Mouse (Mus musculus) megakaryocyte progenitor cell, adult 5-6 weeks (primary cell): ENCODE measurements at regions not wholly inside any gene's neighbourhood (a gene's known extent, or its start where the extent isn't known, plus 50 kb on each side); places are given as distances from the start of the nearest gene placed in this dataset.
"Not testable (repeated sequence)": the region's sequence is repeated elsewhere in the genome, so short reads cannot be mapped to it uniquely, and the experiment has no call there.

Experiments used
- ATAC-seq: replicated peaks from 2 replicates; pipeline ENCODE4 v1.8.0; 2016; ENCODE audit warnings: mild to moderate bottlenecking, moderate TSS enrichment, inconsistent platforms; ENCODE audit not compliant: poor library complexity

DNA sequence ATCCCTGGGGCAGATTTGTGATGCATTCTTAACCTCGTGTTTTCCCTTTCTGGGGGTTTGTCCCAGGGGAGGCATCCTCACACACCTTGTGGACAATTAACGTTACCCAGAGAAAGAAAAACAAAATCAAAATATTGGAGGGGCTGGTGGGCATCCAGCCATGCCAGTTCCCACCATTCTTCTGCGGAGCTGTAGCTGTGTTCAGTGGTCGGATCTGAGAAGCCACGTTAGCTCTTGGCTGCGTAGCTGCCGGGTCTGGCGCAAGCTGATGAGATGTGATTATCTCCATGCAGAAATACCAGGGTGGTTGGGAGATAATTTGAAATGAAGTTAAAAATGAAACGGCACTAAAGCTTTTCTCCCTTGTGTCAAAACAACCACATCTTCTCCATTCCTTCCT, 525.4 kb upstream of the Sall1 start:
- no peak for ATAC-seq

DNA sequence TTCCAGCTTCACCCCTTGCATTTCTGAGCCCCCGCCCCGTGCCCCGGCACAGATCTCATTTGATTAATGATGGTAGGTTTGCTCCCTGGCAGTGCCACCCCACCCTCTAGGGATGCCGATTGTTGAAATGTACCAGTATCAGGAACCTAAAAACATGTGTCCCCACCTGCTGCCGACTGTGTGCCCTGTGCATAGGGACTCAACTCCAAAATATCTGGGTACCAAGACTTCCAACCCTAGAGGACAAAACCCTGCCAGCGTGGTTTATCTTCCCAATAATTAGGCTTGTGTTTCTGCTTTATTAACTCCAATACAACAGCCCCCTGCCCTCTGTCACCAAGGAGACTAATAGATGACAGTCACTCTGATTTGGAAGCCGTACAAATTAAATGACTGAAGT, 524.7 kb upstream of the Sall1 start:
- ATAC-seq: no peak

DNA sequence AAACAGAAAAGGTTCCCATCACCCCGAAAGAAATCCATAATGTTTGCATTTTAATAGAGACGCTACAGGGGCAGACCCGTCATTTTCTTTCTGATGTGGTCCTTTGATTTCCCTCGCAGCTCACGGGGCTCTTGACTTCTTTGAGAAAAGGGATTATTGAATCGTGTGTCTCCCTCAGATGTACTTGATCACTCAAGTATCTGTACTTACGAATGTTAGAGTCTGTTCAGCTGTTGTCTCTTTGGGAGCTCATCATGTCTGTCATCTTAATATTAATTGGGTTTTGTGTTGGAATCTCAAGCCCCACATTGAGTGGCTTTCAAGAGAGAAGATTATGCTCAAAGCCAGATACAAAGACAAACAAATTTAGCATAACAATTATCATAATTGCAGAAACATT, 523.0 kb upstream of the Sall1 start:
- no peak for ATAC-seq

DNA sequence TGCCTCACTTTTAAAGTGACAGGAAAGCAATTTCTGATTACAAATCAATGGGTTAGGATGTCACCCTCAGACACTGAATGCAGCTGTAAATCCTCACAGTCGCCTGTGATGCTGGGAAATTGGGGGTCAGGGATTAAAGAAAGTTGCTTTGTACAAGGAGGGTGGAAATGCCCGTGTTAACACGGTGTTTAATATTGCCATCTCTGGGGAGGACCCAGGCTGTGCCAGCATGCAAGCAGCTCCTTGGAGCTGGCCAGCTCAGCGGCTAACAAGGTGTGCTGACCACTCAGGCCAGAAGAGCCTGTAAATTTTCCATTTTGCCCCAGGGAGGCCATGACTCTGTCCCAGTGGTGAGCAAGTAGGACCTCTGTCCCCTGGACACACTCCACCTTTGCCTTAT, 522.5 kb upstream of the Sall1 start:
- no peak for ATAC-seq

DNA sequence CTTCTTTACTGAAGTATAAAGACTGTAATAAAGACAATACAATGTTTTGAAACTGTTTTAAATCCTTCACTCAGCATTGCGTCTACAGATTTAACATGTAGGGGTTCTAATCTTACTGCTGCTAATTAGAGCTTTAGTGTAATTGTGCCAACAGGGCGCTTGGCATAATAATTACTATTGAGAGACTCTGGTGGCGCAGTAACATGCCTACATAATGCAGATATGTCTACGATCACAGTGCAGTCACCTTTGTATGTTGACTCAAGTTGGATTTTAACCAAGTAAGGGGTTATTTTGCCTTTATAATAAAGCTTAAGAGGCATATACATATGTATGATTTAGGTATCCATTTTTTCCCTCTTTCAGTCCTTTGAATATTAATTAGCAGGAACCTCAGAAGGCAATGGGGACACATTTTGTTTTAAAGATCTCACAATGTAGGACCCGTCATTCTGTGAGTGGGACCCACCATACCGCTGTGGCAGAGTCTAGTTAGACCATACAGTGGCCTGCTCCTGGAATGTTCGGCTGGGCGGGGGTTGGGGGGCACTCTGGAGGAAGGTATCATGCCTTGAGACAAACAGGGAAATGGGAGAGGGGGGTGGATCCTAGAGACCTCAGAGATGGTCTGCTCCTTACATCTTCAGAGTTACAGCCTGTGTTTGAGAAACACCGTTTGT, 521.3 kb upstream of the Sall1 start:
- no peak for ATAC-seq

DNA sequence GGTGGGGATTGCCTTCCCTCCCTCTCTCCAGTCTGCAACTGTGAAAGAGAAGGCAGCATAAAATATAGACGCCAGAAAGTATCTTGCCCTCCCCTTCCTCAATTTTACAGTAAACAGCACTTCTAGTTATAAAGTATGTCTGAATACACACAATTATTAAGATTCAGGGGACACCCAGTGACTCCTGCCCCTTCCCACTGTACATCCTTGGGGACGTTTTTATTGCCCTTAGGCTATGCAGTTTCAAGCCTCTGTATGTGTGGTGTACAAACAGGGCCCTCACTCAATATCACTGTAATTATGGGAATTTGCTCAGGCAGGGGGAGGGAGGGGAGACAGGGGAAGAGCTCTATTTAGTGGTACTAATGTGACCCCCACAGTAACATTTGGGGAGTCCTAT, 519.6 kb upstream of the Sall1 start:
- ATAC-seq: no peak

DNA sequence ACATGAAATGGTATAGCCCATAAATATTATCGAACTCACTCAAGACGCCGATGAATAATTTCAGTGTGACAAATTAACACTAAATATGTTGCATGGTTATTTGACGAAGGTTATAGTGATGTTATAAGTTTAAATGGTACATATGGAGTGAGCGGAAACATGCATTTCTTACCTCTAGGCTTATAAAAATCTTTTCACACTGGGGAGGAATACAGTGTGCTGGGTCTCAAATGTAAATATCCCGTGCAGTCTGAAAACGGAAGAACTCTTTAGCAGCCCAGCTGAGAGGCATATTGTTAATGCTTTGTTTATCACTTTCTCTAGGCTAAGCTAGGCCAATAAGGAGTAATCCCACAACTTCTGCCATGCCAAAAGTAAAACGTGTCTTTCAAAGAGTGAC, 518.6 kb upstream of the Sall1 start:
- ATAC-seq: no peak

DNA sequence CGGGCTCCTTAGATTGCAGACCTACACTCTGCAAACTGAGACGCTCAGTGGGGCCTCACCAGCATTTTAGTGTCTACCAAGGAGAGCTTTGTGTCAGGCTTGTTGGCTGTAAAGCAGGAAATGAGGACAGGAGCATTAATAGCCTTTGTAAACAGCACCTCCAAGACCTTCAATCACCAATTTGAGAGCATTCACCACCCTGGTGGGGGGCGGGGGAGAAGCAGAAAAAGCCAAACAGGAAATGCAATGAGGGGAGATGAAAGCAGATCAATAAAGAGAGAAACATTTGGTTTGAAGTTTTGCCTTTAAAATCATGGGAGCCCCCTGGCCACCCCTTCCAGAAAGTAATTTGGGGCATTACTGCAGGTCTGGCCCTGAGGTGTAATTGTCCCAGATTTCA, 497.3 kb upstream of the Sall1 start:
- ATAC-seq: no peak

DNA sequence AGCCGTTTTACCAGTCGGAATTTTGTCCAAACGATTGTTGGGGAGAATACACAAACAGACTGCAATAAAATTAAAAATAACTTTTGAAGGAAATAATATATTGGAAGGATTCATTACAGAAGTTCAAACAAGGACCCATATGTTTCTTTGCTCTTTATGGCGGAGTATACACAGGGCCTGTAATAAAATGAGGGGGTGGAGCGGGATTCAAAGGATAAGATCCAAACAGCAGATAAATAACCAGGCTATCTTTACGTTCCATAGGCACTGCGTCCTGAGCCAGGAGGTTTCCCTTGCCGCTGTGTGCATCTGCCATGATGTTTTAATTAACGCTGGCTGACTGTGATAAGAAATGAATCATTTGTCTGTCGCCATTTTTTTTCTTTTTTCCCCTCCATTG, 490.6 kb upstream of the Sall1 start:
- ATAC-seq: no peak

DNA sequence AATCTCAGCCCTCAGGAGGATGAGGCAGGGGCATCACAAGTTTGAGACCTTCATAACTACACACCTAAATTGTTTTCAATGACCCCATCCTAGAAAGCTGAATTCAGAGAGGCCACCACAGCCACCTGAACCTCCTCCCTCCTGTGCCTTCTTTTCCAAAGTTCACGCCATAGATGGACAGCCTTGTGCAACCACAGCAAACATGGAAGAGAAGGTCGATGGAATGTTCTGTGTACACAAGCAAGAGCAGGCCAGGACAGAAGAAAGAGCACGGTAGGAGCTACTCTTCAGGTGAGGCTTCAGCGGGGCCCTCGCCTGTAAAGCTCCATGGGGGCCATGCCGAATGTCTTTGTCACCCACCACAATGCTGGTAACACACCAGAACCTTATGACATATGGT, 481.1 kb upstream of the Sall1 start:
- no peak for ATAC-seq

DNA sequence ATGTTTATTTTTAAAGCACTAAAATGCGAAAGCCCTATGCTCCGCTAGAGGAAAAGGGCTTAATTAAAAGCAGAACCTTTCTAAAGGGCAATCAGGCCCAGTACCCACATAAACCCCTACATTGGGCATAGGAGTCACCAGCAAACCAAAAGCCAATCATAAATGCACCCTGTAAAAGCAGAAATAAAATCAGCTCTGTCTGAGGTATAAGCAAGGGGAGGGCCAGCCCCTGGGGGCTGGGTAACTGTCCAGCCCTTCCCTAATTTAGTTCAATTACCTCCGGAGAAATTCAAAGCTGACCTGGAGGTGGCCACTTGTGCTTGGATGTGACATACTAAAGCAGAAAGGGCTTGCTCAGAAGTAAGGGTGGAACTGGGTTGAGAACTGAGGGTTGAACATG, 479.4 kb upstream of the Sall1 start:
- ATAC-seq: no peak

DNA sequence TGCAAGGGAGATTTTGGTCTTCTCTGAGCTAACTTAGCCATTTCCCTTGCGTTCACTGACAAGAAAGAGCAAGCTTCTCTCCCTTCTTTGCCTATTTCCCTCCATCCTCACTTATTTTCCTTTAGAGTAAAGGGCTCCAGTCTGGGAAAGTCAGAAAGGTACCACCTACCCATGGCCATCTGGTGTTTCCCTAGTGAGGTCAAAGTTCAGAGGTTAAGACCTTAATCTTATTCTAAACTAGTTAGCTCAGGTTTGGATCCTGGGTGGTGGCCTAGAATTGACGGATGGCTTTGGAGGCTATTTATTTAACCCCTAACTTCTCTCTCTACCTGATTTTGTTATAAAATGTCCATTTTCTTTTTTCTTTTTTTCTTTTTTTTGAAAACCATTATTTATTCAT, 472.6 kb upstream of the Sall1 start:
- ATAC-seq: no peak

DNA sequence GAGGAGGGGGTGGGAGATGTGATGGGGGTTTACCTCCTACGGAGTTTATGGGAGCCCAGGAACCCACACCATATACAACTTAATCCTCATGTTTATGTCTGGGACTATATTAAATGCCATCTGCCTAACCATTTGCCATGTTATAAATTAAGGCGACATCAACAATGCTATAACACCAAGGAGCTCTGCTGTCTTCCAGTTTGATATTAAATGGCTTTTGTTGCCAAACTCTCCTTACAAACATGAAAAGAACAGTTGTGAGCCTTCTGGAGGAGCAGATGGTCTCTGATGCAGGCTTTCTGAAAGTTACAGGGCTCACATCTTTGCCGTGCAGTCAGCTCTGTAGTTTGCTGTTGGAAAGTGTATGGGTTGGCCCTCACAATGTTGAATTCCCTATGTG, 470.3 kb upstream of the Sall1 start:
- ATAC-seq: no peak

DNA sequence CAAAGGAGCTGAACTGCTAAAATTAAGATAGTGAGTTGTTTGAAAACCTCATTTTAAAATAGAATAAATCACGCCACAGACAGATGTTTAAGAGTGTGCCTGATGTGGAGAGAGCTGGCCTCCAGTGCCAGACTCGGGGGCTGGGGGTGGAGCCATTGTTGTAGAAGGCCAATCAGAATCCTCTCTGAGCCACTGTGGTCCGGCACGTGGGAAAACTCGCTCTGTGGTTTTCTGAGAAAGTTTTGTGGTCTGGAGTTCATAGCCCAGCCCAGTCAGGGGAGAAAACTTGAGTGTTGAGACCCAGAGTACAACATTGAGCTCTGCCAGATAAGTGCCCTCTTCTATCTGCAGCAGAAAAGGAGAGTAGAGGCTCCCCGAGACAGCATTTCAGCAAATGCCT, 463.7 kb upstream of the Sall1 start:
- no peak for ATAC-seq

DNA sequence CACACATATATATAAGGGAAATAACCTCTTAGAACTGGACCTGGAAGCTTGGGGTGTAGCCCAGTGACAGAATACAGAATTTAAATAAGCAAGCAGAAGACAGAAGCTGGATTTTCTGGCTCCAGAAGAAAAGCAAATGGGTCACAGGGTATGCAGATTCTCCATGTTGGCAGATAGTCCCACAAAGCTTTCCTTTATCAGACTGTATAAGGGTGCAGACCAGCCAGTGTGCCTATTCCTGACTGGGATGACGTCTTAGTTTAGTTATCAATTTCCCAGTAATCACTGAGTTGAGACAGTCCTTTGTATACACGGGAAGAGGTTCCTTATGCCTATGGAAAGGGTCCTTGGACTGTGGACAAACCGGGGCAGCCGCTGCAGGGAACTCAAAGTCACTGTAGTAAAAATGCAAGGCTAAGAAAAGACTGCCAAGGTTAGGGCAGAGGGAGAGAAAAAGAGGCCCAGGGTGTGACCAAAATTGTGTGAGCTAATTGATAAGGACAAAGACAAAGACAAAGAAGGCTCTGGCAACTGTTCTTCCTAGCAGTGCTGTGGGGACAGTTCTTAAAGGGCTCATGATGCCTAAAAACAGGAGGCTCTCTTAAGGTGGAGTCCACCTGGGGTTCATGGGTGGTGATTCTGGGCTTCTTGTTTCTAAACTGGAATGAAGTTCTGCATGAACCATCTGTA, 459.7 kb upstream of the Sall1 start:
- no peak for ATAC-seq

DNA sequence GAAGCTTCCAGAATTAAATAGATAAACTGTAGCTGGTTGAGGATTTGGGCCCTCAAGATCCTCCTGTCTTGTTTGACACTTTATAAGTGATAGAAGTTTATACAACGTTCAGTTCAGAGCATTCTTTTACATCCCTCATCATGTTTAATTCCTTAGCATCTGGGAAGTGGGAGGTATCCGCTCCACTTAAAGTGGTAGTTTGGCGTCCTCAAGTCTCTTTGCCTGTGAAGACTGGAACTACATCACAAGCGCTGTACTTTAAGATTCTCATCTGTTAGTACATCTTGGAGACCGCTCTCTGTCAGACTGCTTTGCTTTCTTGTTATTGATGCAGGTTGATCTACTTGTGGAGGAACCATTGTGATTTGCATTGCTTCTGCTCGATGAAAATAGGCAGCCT, 459.1 kb upstream of the Sall1 start:
- no peak for ATAC-seq

DNA sequence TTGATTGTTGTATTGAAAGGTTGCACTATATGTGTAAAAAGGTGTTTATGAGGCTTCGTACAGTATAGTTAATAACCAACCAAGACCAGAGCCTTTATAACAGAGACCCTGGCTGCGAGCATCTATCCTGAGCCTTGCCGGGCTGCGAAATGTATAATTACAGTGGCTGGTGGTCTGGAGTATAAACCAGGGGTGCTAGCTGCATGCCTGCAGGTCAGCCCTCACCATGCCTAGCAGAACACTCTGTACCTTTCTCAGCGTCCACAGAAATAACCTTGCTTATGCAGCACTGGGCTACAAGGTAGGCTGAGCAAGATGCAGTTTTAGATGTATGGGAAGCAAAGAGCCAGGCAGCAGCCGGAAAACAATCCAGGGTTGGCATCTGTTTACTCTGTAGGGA, 457.8 kb upstream of the Sall1 start:
- ATAC-seq: no peak

DNA sequence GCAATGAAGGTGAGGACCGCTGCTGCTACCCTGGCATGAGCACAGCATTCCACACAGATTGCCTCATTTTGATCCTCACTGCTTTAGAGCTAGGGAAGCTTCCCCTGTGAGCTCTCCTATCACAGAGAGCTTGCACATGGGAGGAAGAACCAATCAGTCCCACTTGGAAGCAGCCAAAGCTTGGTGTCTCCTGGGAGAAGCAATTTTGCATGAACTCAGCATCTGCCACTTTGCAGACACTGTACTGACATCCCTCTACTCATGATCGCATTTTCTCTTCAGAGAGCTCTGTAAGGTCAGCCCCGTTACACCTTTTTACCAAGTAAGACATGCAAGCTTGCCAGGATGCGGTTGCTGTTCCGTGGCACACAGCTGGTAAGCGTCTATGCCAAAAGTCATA, 455.9 kb upstream of the Sall1 start:
- ATAC-seq: no peak

DNA sequence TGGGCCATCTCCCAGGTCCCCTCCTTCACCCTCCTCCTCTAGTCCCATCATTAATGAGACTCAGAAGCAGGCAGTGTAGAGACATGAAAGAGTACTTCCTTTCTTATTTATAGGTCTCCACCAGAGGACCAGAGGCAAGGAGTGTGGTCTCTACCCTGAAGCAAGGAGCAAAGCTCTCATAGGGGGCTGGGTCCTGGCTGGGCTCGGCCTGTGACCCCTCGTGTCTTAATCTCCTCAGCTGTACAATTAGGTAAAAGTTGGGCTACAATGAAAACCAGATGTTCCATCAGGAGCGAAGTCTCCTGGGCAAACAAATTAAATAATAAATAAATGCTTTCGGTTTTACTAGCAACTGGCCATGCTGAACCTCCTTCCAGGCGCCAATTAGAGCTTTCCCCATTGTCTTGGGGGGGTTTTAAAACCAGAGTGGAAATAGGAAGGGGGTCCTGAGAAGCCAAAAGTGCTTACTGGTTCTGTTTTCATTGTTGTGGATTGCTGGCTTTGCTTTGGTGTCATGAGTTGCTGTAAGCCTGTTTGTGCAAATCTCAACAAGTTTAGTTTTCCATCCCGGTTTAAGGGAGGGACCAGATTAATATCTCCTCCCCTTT, 454.2 kb upstream of the Sall1 start:
- ATAC-seq: no peak

DNA sequence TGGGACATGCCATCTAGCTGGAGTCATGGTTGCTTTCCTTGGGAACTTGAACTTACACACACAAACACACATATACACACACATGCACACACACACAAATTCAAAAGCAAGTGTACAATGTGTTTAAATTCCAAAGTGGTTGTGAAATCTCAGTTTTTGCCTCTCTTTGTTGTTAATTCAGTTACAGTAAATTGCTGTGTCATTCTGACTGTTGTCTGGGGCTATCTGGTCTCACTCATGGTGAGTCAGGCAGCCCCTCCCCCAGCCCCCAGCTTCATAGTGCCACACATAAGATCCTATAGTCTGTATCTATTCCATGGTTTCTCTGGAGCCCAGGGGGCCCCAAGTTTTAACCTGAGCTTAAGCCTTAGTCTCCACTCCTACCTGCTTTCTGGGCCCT, 448.4 kb upstream of the Sall1 start:
- ATAC-seq: no peak

DNA sequence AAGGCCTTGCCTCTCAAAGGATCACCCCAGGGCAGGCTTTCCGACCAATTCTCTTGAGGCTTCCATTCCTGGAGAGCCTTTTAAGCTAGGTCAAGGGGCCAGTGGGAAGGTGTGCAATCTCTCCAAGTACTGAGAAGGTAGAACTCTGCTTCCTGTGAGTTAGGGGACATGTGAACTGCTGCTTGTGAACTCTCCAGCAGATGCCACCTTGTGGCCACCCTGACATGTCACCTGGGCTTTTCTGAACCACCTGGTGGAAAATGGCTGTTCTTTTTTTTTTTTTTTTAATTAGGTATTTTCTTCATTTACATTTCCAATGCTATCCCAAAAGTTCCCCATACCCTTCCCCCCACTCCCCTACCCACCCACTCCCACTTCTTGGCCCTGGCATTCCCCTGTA, 438.5 kb upstream of the Sall1 start:
- not testable (repeated sequence) for ATAC-seq

DNA sequence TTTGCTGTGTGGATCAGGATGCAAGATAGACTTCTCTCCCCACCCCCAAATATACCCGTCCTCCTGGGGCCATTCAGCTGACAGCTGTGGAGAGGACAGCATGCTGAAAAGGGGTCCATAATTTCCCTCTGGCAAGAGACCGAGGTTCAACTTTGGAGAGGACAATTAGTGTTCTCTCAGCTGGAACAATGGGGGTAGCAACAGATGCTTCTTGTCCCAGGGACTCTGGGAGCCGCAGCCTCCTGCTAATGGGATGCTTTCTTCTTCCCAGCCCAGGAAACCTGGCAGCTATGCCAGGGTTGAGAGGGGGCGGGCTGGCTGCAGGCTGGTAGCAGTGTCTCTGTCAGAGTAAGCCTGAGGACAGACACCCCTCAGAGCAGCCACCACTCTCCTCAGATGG, 433.0 kb upstream of the Sall1 start:
- ATAC-seq: no peak

DNA sequence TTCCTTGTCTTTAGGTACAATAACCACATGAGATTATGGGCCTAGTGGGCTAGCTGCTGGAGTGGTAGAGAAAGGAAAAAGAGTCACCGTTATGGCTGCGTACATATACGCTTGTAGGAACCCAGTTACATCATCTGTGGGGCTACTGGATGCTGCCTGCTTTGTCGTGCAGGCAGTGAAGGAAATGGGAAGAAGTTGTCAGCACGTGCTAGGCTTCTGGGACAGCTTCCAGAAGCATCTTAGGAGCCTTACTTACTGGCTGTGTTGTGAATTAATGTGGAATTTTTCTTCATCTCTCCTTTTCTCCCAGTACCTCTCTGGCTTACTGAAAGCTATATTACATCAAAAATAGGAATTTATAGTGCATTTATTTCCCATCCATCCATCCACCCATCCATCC, 427.2 kb upstream of the Sall1 start:
- no peak for ATAC-seq
